Mouse (Mus musculus): ENCODE data around the gene Dscam.

GRCm38 (mm10) chr16:96685065-96685464 lies 485.5 kb downstream of the Dscam start:
- TF ChIP-seq POLR2A (IDR thresholded peaks at IDR 0.05; ENCODE audit: low read depth, low read length) (no peak), CTCF (IDR thresholded peaks at IDR 0.05; ENCODE audit: extremely low read depth, insufficient read depth, insufficient read length, insufficient replicate concordance) (no peak)
